Mouse (Mus musculus) midbrain, embryonic 10.5 days (tissue): ENCODE measurements around the gene Twf2. TPM values are rescaled to one million over a fixed set of nuclear protein-coding genes. Genes with fewer than 3 reads are reported as not detected.

ENCODE experiments used
- DNase-seq: peaks from one replicate; pipeline ENCODE4 v3.0.0-alpha.2; 2017; ENCODE audit warnings: low spot score
- H3K27ac ChIP-seq: fragments of 300-500 bp; sonication (generic); replicated peaks from 2 replicates; pipeline ENCODE4 v1.5.1; 2016; ENCODE audit warnings: mild to moderate bottlenecking
- H3K27me3 ChIP-seq: fragments of 300-500 bp; sonication (generic); 2 replicates; pipeline ENCODE4 v1.6.1; 2016; ENCODE audit warnings: low read depth, mild to moderate bottlenecking; ENCODE audit not compliant: poor library complexity, severe bottlenecking
- H3K36me3 ChIP-seq: fragments of 300-500 bp; sonication (generic); 2 replicates; pipeline ENCODE4 v1.6.1; 2016; ENCODE audit warnings: mild to moderate bottlenecking, moderate library complexity
- H3K4me1 ChIP-seq: fragments of 300-500 bp; sonication (generic); 2 replicates; pipeline ENCODE4 v1.6.1; 2016
- H3K4me3 ChIP-seq: fragments of 300-500 bp; sonication (generic); 2 replicates; pipeline ENCODE4 v1.5.1; 2016; ENCODE audit warnings: mild to moderate bottlenecking, moderate library complexity
- H3K9me3 ChIP-seq: fragments of 300-500 bp; sonication (generic); replicated peaks from 2 replicates; pipeline ENCODE4 v1.6.1; 2016; ENCODE audit warnings: mild to moderate bottlenecking
- WGBS: fragments of 180-500 bp; shearing (Covaris S2); methylation state at CpG from one replicate; pipeline ENCODE4 v1.1.7; 2016; 5-methylcytosine and 5-hydroxymethylcytosine counted together
- polyA plus RNA-seq: library from polyadenylated mRNA; unstranded; fragments of >200 nt; fragmentation: Nextera tagmentation; extraction: Ambion mirVana; gene quantifications from 2 replicates; pipeline ENCODE4 v1.2.1, GENCODE M21; 2016

Twf2 gene
- polyA plus RNA-seq, 1 experiment from 2014 or later, result 74.8 TPM

- H3K9me3 ChIP-seq, result no peaks in the 10 kb centered on the region
- no peaks in the 10 kb centered on the region for H3K27me3 ChIP-seq
- DNase-seq, result no peak
- 91% methylated on average over 23 of the region's 23 CpGs for WGBS
- no peak overlapping the region for H3K4me3 ChIP-seq
- H3K4me1 ChIP-seq, result 0 out of 2 replicates have a peak, but pooled peaks cover 4% of the 10 kb centered on the region
- peaks cover 93% of the 10 kb centered on the region for H3K36me3 ChIP-seq
- H3K27ac ChIP-seq, result no peak overlapping the region
Observed at GRCm38 (mm10) chr9:106236156-106236817, 33.4 kb downstream of the Twf2 start.

GRCm38 (mm10) chr9:106236818-106237211, 33.9 kb downstream of the Twf2 start:
- H3K4me1 ChIP-seq, result 0 out of 2 replicates have a peak, but pooled peaks cover under 1% of the 10 kb centered on the region
- H3K9me3 ChIP-seq, result no peaks in the 10 kb centered on the region
- H3K36me3 ChIP-seq, result peaks cover 98% of the 10 kb centered on the region
- no peak for DNase-seq
- 73% methylated on average over 3 of the region's 3 CpGs for WGBS
- no peak overlapping the region for H3K27ac ChIP-seq
- H3K27me3 ChIP-seq, result no peaks in the 10 kb centered on the region
- no peak overlapping the region for H3K4me3 ChIP-seq

- H3K9me3 ChIP-seq, result no peaks in the 10 kb centered on the region
- peaks cover 100% of the 10 kb centered on the region for H3K36me3 ChIP-seq
- no peaks in the 10 kb centered on the region for H3K27me3 ChIP-seq
- H3K4me3 ChIP-seq, result no peak overlapping the region
- no peaks in the 10 kb centered on the region for H3K4me1 ChIP-seq
- WGBS, result 83% methylated on average over 8 of the region's 8 CpGs
- DNase-seq, result no peak
- H3K27ac ChIP-seq, result no peak overlapping the region
Observed at GRCm38 (mm10) chr9:106237401-106237800, 34.5 kb downstream of the Twf2 start.

GRCm38 (mm10) chr9:106237878-106238277, 35.0 kb downstream of the Twf2 start:
- DNase-seq, result no peak
- Histone ChIP-seq H3K27me3 (no peaks in the 10 kb centered on the region), H3K27ac (no peak overlapping the region), H3K36me3 (peaks cover 100% of the 10 kb centered on the region), H3K9me3 (no peaks in the 10 kb centered on the region), H3K4me3 (no peak overlapping the region), H3K4me1 (no peaks in the 10 kb centered on the region; the same call in 1 of the 2 replicates)
- 96% methylated on average over 10 of the region's 10 CpGs for WGBS

- DNase-seq, result no peak
- Histone ChIP-seq H3K9me3 (no peaks in the 10 kb centered on the region), H3K4me1 (peaks cover 9% of the 10 kb centered on the region), H3K36me3 (peaks cover 74% of the 10 kb centered on the region), H3K27me3 (no peaks in the 10 kb centered on the region), H3K27ac (no peak overlapping the region), H3K4me3 (no peak overlapping the region)
- 90% methylated on average over 10 of the region's 10 CpGs for WGBS
Observed at GRCm38 (mm10) chr9:106241541-106242164, 38.7 kb downstream of the Twf2 start.

- no peak overlapping the region for H3K4me3 ChIP-seq
- H3K36me3 ChIP-seq, result peaks cover 61% of the 10 kb centered on the region
- H3K27ac ChIP-seq, result no peak overlapping the region
- H3K9me3 ChIP-seq, result no peaks in the 10 kb centered on the region
- WGBS, result 87% methylated on average over 19 of the region's 19 CpGs
- peaks cover 21% of the 10 kb centered on the region for H3K4me1 ChIP-seq
- H3K27me3 ChIP-seq, result no peaks in the 10 kb centered on the region
- no peak for DNase-seq
Observed at GRCm38 (mm10) chr9:106242813-106243488, 40.0 kb downstream of the Twf2 start.

GRCm38 (mm10) chr9:106249550-106249949, 46.6 kb downstream of the Twf2 start:
- Histone ChIP-seq H3K27ac (no peak overlapping the region), H3K4me1 (peaks cover 38% of the 10 kb centered on the region), H3K36me3 (0 out of 2 replicates have a peak, but pooled peaks cover 4% of the 10 kb centered on the region), H3K27me3 (no peaks in the 10 kb centered on the region), H3K4me3 (no peak overlapping the region), H3K9me3 (no peaks in the 10 kb centered on the region)
- 94% methylated on average over 11 of the region's 11 CpGs for WGBS
- no peak for DNase-seq

- 0 out of 2 replicates have a peak, but pooled peaks cover 2% of the 10 kb centered on the region for H3K36me3 ChIP-seq
- WGBS, result 56% methylated on average over 4 of the region's 4 CpGs
- no peak for DNase-seq
- no peak overlapping the region for H3K27ac ChIP-seq
- no peaks in the 10 kb centered on the region for H3K27me3 ChIP-seq
- no peak overlapping the region for H3K4me3 ChIP-seq
- H3K4me1 ChIP-seq, result peaks cover 38% of the 10 kb centered on the region
- no peaks in the 10 kb centered on the region for H3K9me3 ChIP-seq
Observed at GRCm38 (mm10) chr9:106250245-106250644, 47.3 kb downstream of the Twf2 start.

GRCm38 (mm10) chr9:106251066-106251465, 48.2 kb downstream of the Twf2 start:
- H3K9me3 ChIP-seq, result no peaks in the 10 kb centered on the region
- no peaks in the 10 kb centered on the region for H3K36me3 ChIP-seq
- 84% methylated on average over 8 of the region's 8 CpGs for WGBS
- no peak overlapping the region; the same call in 1 of the 2 replicates for H3K27ac ChIP-seq
- H3K4me3 ChIP-seq, result no peak overlapping the region
- no peak for DNase-seq
- H3K27me3 ChIP-seq, result no peaks in the 10 kb centered on the region
- peaks cover 37% of the 10 kb centered on the region for H3K4me1 ChIP-seq

GRCm38 (mm10) chr9:106254001-106254400, 51.1 kb downstream of the Twf2 start:
- Histone ChIP-seq H3K9me3 (no peaks in the 10 kb centered on the region), H3K4me1 (peaks cover 11% of the 10 kb centered on the region), H3K27ac (no peak overlapping the region), H3K27me3 (no peaks in the 10 kb centered on the region), H3K4me3 (no peak overlapping the region), H3K36me3 (no peaks in the 10 kb centered on the region)
- 70% methylated on average over 2 of the region's 2 CpGs for WGBS
- DNase-seq, result no peak

GRCm38 (mm10) chr9:106258412-106258811, 55.5 kb downstream of the Twf2 start:
- WGBS, result 94% methylated on average over 4 of the region's 4 CpGs
- H3K27me3 ChIP-seq, result no peaks in the 10 kb centered on the region

GRCm38 (mm10) chr9:106258990-106259389, 56.1 kb downstream of the Twf2 start:
- Histone ChIP-seq H3K27ac (no peak overlapping the region), H3K27me3 (no peaks in the 10 kb centered on the region), H3K9me3 (no peaks in the 10 kb centered on the region), H3K4me3 (no peak overlapping the region), H3K36me3 (no peaks in the 10 kb centered on the region), H3K4me1 (no peaks in the 10 kb centered on the region)
- DNase-seq, result no peak
- 70% methylated on average over 5 of the region's 5 CpGs for WGBS

More at GRCm38 (mm10) chr9:106258412-106258811, 55.5 kb downstream of the Twf2 start:
- no peaks in the 10 kb centered on the region for H3K9me3 ChIP-seq
- no peaks in the 10 kb centered on the region for H3K36me3 ChIP-seq
- no peak overlapping the region for H3K27ac ChIP-seq
- H3K4me3 ChIP-seq, result no peak overlapping the region
- DNase-seq, result no peak
- H3K4me1 ChIP-seq, result no peaks in the 10 kb centered on the region

- Histone ChIP-seq H3K27ac (no peak overlapping the region), H3K36me3 (no peaks in the 10 kb centered on the region), H3K4me3 (no peak overlapping the region), H3K27me3 (no peaks in the 10 kb centered on the region), H3K4me1 (peaks cover 5% of the 10 kb centered on the region; the same call in 1 of the 2 replicates), H3K9me3 (no peaks in the 10 kb centered on the region)
- 93% methylated on average over 6 of the region's 6 CpGs for WGBS
- DNase-seq, result no peak
Observed at GRCm38 (mm10) chr9:106261058-106261457, 58.1 kb downstream of the Twf2 start.
